8 mouse cellular contexts compared by ENCODE assay signal in the genomic region with DNA sequence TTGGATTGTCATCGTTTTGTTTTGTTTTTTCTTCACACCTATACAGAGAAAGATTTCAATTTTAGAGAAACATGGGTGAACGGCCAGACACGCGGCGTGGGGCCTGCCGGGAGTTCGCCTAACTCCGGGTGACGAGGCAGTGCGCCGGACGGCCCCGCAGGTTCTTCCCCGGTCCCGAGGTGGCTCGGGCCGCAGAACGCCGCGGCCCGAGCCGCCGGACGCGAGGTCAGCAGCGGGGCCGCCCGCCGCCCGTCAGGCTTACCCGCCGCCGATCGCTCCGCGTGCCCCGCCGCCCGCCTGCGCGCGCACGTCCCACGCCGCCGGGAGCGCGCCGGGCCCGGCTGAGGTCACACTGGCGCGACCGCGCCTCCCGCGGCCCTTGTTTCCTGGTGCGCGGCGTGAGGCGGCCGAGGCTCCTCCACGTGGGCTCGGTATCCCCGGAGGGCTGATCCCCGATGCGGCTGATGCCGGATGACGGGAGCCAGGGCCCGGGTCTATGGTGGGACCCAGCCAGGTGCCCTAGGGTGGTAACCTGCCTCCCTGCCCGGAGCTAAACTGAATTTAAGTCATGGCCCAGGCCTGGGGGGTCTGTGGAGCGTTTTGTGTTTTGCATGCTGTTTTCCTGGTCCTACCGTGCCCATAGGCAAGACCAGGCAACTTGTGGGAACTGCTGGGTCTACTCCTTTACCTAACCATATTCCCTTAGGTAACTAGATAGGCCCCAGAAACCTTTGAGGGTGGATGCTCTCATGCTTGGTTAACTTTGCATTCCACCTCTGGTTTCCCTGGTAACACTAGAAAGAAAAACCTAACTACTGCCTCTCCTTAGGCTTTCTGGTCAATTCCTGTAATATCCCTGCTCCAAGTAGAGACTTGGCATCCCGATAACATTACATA. TPM values are rescaled to one million over a fixed set of nuclear protein-coding genes. Genes with fewer than 3 reads are reported as not detected.
A peak's percentile ranks its signal among the peaks of the same experiment; 100 is the strongest.
DNase-seq lines count a peak whose midpoint lies in the region; ATAC-seq and TF ChIP-seq lines count a peak whose summit lies in the region.

A gene (minus strand): TSS at position 316 of the 897 bp plus-strand sequence.

- peak within 1 kb of the TSS; percentile 73 for H3ac ChIP-seq in myocyte (ENCODE audit: control insufficient read depth, insufficient read length)

- TF ChIP-seq EP300 in heart, adult 2 months (IDR thresholded peaks at IDR 0.05; ENCODE audit: insufficient read depth, low read depth, low read length): no peak

- H3K4me1 ChIP-seq in embryonic facial prominence, embryonic 13.5 days: peaks cover 12% of the 10 kb centered on the region
- peaks cover 1% of the 10 kb centered on the region for H3K4me1 ChIP-seq in heart, adult 2 months (ENCODE audit: control insufficient read depth, insufficient read depth, low read length)
- H3K4me1 ChIP-seq in liver, adult 2 months (ENCODE audit: control insufficient read depth, insufficient read depth, low read length): no peaks in the 10 kb centered on the region

- TF ChIP-seq POLR2A in heart, adult 2 months (IDR thresholded peaks at IDR 0.05; ENCODE audit: insufficient read depth, low read depth, low read length): 0 out of 2 replicates have a peak, but pooled peaks have one; percentile 23
- TF ChIP-seq POLR2A in liver, adult 2 months (IDR thresholded peaks at IDR 0.05; ENCODE audit: extremely low read depth, insufficient read depth, low read length): no peak
- TF ChIP-seq POLR2A in myocyte (IDR thresholded peaks at IDR 0.05; ENCODE audit: insufficient read length, low read depth): peak; percentile 87

- H3K27ac ChIP-seq in embryonic facial prominence, embryonic 13.5 days: peak within 1 kb of the TSS; percentile 83
- H3K27ac ChIP-seq in heart, adult 2 months: peak within 1 kb of the TSS; percentile 86
- peak within 1 kb of the TSS; percentile 29; the same call in 1 of the 2 replicates for H3K27ac ChIP-seq in liver, adult 2 months (replicated peaks; ENCODE audit: insufficient read depth, low read depth, low read length)

- intact Hi-C loops in heart, adult 2 months (cut with DNase I): loop anchor here (1.0 to 5.0 kb wide), 2 partner anchors 20 to 132 kb away; a partner anchor contains a TSS

- TF ChIP-seq CTCF in heart, adult 2 months (IDR thresholded peaks at IDR 0.05): no peak
- TF ChIP-seq CTCF in liver, adult 2 months (IDR thresholded peaks at IDR 0.05; ENCODE audit: low read depth, low read length): no peak

- DNase-seq in 416B (ENCODE audit: low read depth): peak; percentile 67
- peak; percentile 86 for DNase-seq in adrenal gland, postnatal 25 days
- DNase-seq in heart, adult 2 months: peak; percentile 89 to 90
- DNase-seq in kidney, adult 8-10 months: peak; percentile 51 to 65
- no peak for DNase-seq in liver, adult 2 months (ENCODE audit: extremely low read depth, low read depth, low spot score)
- DNase-seq in spleen, postnatal 4 days (ENCODE audit: low spot score in 2 of 2): peak; percentile 79 to 90

- H3K9me3 ChIP-seq in embryonic facial prominence, embryonic 13.5 days: no peaks in the 10 kb centered on the region

- ATAC-seq in embryonic facial prominence, embryonic 13.5 days (ENCODE audit: insufficient number of reproducible peaks, insufficient read depth, low FRiP score, low TSS enrichment, low read depth): peak; percentile 79

- 3% methylated on average over 65 of the region's 73 CpGs for WGBS in embryonic facial prominence, embryonic 13.5 days
- 2% methylated on average over 73 of the region's 73 CpGs for WGBS in heart, adult 2 months
- 3% methylated on average over 73 of the region's 73 CpGs for WGBS in liver, adult 2 months

- H3K27me3 ChIP-seq in embryonic facial prominence, embryonic 13.5 days: no peaks in the 10 kb centered on the region
- no peaks in the 10 kb centered on the region for H3K27me3 ChIP-seq in heart, adult 2 months (ENCODE audit: control insufficient read depth, insufficient read depth, low read length)
- no peaks in the 10 kb centered on the region for H3K27me3 ChIP-seq in liver, adult 2 months (ENCODE audit: control insufficient read depth, insufficient read depth, low read length)
- no peaks in the 10 kb centered on the region for H3K27me3 ChIP-seq in myocyte (ENCODE audit: control insufficient read depth, insufficient read depth, insufficient read length)

- peaks cover 5% of the 10 kb centered on the region; the same call in 1 of the 2 replicates for H3K36me3 ChIP-seq in embryonic facial prominence, embryonic 13.5 days
- peaks cover 7% of the 10 kb centered on the region; the same call in 1 of the 2 replicates for H3K36me3 ChIP-seq in heart, adult 2 months (ENCODE audit: control insufficient read depth, insufficient read depth, low read length)
- no peaks in the 10 kb centered on the region for H3K36me3 ChIP-seq in liver, adult 2 months (ENCODE audit: control insufficient read depth, insufficient read depth, low read length)
- peaks cover 5% of the 10 kb centered on the region for H3K36me3 ChIP-seq in myocyte (ENCODE audit: control insufficient read depth, insufficient read depth)

- H3K4me2 ChIP-seq in embryonic facial prominence, embryonic 13.5 days: peak within 1 kb of the TSS; percentile 75
- peak within 1 kb of the TSS; percentile 74 for H3K4me2 ChIP-seq in myocyte (ENCODE audit: low read depth)

- peak within 1 kb of the TSS; percentile 85 for H3K9ac ChIP-seq in embryonic facial prominence, embryonic 13.5 days
- peak within 1 kb of the TSS; percentile 96 for H3K9ac ChIP-seq in heart, adult 2 months (ENCODE audit: low read depth, low read length)
- H3K9ac ChIP-seq in liver, adult 2 months (ENCODE audit: low read depth, low read length): peak within 1 kb of the TSS; percentile 84

- H3K4me3 ChIP-seq in embryonic facial prominence, embryonic 13.5 days: peak within 1 kb of the TSS; percentile 64
- H3K4me3 ChIP-seq in heart, adult 2 months: peak within 1 kb of the TSS; percentile 82
- H3K4me3 ChIP-seq in liver, adult 2 months (ENCODE audit: insufficient read depth, low read depth, low read length): peak within 1 kb of the TSS; percentile 96
- peak within 1 kb of the TSS; percentile 56 for H3K4me3 ChIP-seq in myocyte

- no peaks in the 10 kb centered on the region for H3K79me2 ChIP-seq in heart, adult 2 months (replicated peaks; ENCODE audit: control insufficient read depth, insufficient read depth, low read length)
- H3K79me2 ChIP-seq in liver, adult 2 months (ENCODE audit: control insufficient read depth, insufficient read depth, low read length): no peaks in the 10 kb centered on the region
- no peaks in the 10 kb centered on the region for H3K79me2 ChIP-seq in myocyte (ENCODE audit: control insufficient read depth, insufficient read depth)

TF ChIP-seq in myocyte, 11 proteins besides CTCF, POLR2A, EP300 and RAD21:
- no peak for TF ChIP-seq SRF (IDR thresholded peaks at IDR 0.05; ENCODE audit: control insufficient read depth, insufficient read length, low read depth)
- no peak for TF ChIP-seq TCF12 (IDR thresholded peaks at IDR 0.05; ENCODE audit: insufficient read depth, poor library complexity, severe bottlenecking)
- TF ChIP-seq POLR2AphosphoS2 (IDR thresholded peaks at IDR 0.05; ENCODE audit: insufficient read length, low read depth): peak; percentile 76
- TF ChIP-seq MYOG (IDR thresholded peaks at IDR 0.05; ENCODE audit: control insufficient read depth in 1 of 3, insufficient read depth in 1 of 3, insufficient read length in 2 of 3, low read depth in 2 of 3): peak in 1 of 3 experiments; percentile 11
- no peak for TF ChIP-seq CEBPB (IDR thresholded peaks at IDR 0.05; ENCODE audit: insufficient read depth, poor library complexity, severe bottlenecking)
- no peak for TF ChIP-seq USF1 (IDR thresholded peaks at IDR 0.05; ENCODE audit: low read depth)
- TF ChIP-seq MAX (IDR thresholded peaks at IDR 0.05; ENCODE audit: low read depth): peak; percentile 63
- TF ChIP-seq MYOD1 (IDR thresholded peaks at IDR 0.05; ENCODE audit: control insufficient read depth in 1 of 3, insufficient read length in 2 of 3, low read depth in 2 of 3): peak in 1 of 3 experiments; percentile 22
- no peak for TF ChIP-seq TCF3 (IDR thresholded peaks at IDR 0.05; ENCODE audit: insufficient read length, low read depth)
- no peak for TF ChIP-seq E2F4 (IDR thresholded peaks at IDR 0.05; ENCODE audit: insufficient read depth)
TF ChIP-seq in myocyte: peak in this region for 4.

RNA-seq across cellular contexts. Expression of the gene that starts here (rescaled TPM):
- 22.1 and 26.5 TPM in 2 replicates for total RNA-seq in adrenal gland, postnatal 25 days (2021)
- polyA plus RNA-seq in embryonic facial prominence, embryonic 13.5 days (2015; fragmentation: Nextera tagmentation; extraction: Ambion mirVana): 31.8 and 32.7 TPM in 2 replicates
- total RNA-seq in heart, adult 2 months (2021): 10 to 100 TPM; 30.9 to 34.3 TPM
- polyA plus RNA-seq in heart, adult 2 months (2012; rRNA removed): 7.9 and 22.0 TPM in 2 replicates
- total RNA-seq in liver, adult 2 months (2014; rRNA removed): 7.9 and 8.3 TPM in 2 replicates
- polyA plus RNA-seq in liver, adult 2 months (2012; rRNA removed): 1.1 and 1.5 TPM in 2 replicates
- 9.3 TPM for polyA plus RNA-seq in myocyte (2012; fragmentation: generic; extraction: Trizol)

Comparison
In these comparisons a context has a peak if more than half of its experiments do, and no peak if none do; other contexts are left out.
1. H3K27ac ChIP-seq: peak in every context shown above with its lines; median percentile 86 in heart, adult 2 months; 83 in embryonic facial prominence, embryonic 13.5 days; 29 in liver, adult 2 months.